Mouse (Mus musculus) spleen, postnatal 14 days (tissue): Measurements from ENCODE around the gene Taok1.

Experiments used
- DNase-seq, 2 experiments: peaks; one replicate each; pipeline ENCODE4 v3.0.0; 2021 to 2022; ENCODE audit warnings: low spot score in 2 of 2

Gene Taok1

DNA sequence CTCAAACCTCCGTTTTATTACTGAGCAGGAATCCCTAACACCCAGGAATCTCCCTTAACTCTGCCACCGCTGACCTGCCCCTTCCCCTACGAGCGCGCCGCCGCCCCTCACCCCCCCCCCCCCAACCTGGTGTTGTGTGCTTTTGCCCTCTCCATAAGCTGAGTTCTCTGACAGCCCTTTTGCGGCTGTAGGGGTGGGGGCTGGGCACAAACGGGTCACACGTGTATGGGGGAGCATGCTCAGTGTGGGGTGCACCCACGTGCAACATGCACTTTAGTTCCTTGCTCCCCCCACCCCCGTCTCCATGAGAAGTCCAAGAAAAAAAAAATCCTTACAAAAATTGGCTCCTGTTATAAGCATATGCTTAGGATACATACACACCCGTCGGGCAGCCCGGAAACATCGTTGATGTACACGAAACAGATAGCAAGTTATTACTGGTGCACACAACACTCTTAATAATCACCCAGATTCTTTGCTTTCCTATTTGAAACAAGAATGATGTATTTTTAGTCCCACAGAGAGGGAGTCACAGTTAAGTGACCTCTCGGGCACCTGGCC lies 115.2 kb downstream of the Taok1 start:
- DNase-seq, result no peak

DNA sequence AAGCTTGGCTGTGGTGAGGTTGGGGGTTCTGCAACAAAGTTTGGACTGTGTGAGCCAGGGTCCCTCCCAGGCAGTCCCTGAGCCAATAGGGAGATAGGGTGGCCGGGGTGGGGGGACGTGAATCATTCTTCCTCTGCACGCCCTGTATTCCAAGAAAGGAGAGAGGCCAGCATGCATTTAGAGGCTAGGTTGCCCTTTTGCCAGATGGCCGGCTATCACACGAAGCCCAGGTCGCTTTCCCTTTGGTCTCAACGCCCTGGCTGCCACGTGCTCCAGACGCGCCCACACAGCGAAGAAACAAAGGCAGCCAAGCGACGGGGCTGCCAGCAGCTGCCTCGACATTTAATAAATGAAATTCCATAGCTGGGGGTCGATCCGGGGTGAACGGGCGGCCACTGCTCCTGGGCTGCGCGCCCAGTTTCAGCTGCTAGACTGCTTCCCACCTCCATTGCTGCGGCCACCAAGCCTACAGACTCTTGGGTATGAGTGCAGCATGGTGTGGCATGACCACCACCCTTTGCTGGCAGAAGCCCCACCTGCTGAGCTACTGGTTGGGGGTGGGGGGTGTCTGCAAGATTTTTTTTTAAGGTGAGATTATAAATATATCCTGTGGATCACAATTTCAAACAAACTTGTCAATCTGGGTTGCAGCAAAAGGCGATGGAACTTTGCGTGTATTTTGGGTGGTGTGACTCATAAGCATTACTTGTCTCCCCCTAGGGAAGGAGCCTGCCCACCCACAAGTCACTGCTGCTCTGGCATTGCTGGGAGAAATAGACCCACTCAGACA lies 115.9 kb downstream of the Taok1 start:
- DNase-seq, result no peak

DNA sequence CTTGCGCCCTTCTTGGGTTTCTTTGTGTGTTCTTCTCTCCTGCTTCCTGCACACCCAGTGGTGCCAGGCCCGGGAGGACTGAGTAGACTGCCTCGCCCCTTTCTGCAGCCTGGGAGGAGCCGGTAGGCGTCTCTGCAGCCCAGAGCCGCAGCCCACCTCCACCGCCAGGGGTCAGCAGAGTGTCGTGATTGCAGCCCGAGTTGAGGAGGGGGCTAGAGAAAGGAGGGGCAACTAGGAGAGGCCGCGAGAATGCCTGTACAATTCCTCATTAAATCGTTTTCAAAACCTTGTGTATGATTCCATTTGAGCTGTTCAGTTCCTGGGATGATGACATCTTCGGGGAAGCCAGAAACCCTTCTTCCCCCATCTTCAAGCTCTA lies 116.5 kb downstream of the Taok1 start:
- peak; percentile 74 to 85 for DNase-seq

DNA sequence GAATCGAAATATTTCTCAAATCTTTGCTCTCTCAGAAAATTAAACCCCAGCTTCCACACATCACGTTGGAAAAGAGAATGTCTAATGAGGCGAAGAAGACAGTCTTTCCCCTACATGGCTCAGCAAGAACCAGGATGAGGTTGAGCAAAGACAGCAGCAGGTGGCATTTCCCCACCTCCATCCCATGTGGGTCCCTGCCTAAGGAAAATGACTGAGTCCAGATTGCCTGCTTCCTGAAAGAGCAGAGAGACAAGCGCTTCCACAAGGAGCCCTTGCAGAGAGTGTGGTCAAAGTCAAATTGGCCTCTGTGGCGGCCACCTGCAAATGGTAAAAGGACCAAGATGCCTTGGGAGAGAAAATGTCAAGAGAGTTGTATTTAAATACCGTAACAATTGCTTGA lies 117.2 kb downstream of the Taok1 start:
- DNase-seq, result no peak

DNA sequence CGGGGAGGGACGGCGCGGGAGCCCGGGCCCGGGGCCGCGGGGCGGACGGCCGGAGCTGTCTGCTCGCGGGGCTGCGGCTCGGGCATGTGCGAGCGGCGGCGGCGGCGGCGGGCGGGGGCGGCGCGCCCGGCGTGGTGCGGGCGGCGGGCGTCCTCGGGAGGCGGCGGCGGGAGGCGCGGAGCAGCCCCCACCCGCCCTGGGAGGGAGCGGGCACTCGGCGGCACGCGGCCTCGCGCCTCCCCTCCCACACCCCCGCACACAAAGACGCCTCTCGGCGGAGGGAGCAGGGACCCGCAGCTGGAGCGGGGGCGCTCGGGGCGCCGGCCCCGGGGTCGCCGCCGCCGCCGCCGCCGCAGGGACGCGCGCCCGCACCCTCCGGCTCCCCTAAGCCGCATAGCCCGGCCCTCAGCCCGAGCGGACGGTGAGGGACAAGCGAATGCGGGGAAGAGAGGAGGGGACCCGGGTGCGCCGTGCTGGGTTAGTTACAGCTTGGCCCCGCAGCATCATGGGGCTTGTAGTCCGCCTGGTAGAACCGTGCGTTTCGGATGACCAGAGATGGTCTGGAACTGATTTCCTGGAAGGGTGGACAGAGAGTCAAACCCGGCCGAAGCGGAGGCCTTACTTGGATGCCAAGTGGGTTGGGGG lies 117.9 kb downstream of the Taok1 start, which contains the start of gene Ankrd13b:
Gene Ankrd13b (minus strand): TSS at position 88 of the 645 bp plus-strand sequence.
- DNase-seq, result peak in 1 of 2 experiments; percentile 35

DNA sequence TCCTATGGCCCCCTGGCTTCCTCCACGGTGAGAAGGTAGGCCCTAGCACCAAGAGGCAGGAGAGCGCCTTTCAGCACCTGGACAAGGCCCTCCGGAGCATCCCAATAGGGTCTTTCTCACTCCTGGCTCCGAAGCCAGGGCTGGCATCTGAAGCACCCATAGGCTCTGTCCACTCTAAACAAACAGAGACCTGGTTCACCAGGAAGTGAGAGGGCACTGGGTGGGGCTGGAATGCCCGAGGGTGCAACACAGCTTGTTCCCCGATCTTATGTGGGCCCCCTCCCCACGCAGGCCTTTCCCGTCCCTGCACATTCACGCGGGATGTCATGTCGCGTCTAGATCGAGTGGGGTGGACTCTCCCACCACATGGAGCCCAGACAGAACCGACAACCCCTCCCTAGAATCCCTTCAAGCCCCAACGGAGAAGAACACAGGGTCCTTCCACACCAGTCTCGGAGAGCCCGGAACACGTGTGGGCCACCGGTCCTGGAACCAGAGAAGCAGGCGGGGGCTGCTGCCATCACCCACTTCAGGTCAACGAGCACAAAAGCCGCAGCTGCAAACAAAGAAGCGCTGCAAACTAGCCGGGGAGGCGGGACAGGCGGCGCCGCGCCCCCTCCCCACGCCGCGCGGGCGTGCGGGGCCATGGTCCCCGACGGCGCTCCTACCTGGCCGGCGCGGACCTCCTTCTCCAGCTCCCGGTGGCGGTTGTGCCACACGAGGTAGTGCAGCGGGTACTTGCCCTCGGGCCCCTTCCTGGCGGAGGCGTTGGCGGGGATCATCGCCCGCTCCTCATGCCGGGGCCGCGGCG lies 118.6 kb downstream of the Taok1 start:
- DNase-seq, result no peak

DNA sequence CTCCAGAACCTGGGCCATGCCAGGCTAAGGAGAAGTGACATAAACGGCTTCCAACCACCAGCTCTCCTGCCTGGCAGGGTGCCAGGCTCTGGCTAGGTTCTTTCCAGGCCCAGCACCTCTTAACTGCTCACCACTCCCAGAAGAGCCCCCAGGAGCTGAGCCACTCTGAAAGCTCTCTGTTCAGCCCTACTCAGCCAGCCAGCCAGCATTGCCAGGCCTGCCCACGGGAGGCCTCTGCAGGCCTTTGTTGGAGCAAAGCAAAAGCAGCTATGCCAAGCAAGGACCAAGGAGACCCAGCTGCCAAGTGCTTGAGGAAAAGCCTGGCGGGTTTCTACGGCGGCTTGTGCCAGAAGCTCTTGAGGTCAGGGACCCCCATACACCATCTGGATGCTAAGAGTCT lies 120.8 kb downstream of the Taok1 start:
- no peak for DNase-seq

DNA sequence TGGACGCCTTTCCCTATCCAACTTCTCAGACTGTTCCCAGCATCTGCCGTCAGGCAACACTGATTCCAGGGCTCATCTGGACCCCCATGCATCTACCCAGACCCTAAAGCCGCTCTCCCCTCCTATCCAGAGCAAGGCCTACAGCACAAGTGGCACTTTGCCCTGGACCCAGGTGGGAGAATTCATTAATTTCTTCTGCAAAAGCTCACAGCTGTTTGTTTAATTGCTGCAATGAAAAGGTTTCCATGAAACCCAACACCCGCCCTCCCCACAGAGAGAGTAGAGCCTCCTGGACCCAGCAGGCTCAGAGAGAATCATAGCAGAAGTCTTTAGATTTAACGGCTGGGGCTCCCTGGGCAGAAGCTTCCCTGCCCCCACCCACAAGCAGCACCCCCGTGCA lies 122.4 kb downstream of the Taok1 start:
- DNase-seq, result no peak

DNA sequence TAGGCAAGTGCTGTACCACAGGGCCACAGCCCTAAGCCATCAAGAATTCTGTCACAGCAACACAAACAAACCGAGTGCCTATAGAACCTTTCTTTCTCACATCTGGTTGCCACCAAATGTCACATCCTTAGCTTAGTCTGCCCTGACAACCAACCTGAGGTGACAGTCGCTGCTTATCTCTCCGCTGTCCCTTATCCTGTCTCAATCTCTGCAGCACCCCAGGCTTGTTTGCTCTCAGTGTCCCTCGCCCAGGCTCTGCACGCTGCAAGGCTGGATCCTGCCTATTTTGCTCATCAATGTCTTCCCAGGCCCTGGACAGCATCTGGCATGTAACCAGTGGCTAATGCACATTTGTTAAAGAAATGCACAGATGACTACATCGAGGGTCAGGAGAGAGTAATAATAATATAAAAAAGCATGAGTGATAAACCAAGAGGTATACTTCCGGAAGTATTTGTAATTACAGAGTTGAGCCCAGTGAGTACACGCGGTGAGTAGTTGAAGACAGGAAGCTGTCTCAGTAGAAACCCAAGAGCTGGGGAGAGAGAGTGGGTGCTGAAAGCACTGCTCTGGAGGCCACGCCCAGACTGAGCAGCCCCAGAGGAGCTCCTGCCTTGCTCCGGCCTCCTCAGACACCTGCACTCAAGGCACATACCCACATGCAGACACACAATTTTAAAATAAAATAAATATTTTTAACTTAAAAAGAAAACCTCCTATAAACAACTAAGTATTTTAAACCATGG lies 123.9 kb downstream of the Taok1 start:
- no peak for DNase-seq

DNA sequence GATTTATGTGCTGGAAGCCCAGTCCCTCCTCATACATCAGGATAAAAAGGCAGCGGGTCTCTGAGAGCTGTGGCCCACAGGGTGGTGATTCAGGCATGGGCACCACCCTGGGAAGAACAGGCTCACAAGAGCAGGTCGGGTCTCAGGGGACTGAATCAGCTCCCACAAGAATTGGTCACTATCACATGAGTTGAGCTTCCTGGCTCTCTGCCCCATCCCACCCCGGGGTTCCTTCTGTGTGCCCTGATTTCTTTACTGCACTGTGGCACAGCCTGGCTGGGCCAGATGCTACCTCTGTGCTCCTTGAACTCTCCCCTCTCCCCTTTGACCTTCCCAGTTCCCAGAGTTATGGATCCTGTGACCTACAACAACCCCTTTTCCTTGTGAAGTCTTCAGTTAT lies 124.6 kb downstream of the Taok1 start:
- no peak for DNase-seq
